Mouse (Mus musculus) cortical plate, adult 2 months (tissue): ENCODE measurements around the gene Zmiz1.

ENCODE experiments used
- CTCF ChIP-seq: fragments of 200-500 bp; IDR thresholded peaks from 2 replicates; pipeline ENCODE4 v1.5.1; 2011; ENCODE audit warnings: mild to moderate bottlenecking, control low read depth, low read length; ENCODE audit not compliant: insufficient read depth; ENCODE audit errors: extremely low read depth
- POLR2A ChIP-seq: fragments of 200-500 bp; IDR thresholded peaks from 2 replicates; pipeline ENCODE4 v1.6.1; 2011; ENCODE audit warnings: mild to moderate bottlenecking, low read length, control low read depth; ENCODE audit not compliant: insufficient read depth; ENCODE audit errors: extremely low read depth

DNA sequence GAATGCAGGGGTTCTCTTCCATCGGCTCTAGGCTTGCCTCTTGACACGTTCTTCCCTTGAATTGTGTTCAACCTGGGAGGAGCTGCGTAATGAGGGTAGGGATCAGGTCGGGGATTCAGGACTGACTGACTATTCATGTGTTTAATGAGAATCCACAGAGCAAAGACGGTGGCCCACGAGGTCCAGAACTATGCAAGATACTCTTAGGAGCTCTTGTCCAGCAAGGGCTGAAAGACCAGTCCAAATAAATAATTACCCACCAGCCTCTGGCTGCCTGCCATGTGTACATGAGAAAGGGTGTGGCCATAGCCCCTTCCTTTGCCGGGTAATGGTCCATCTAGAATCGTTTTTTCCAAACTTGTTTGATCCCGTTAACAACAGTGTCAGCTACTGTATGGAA is 4.9 kb downstream of the Zmiz1 start:
- TF ChIP-seq POLR2A: no peak
- TF ChIP-seq CTCF: no peak
